Mouse (Mus musculus) C2C12 (cell line): ENCODE measurements around the gene Vmn1r93. TPM values are rescaled to one million over a fixed set of nuclear protein-coding genes. Genes with fewer than 3 reads are reported as not detected.
"Not testable (repeated sequence)": the region's sequence is repeated elsewhere in the genome, so short reads cannot be mapped to it uniquely, and the experiment has no call there.

ENCODE experiments used
- H3K27me3 ChIP-seq: one replicate; pipeline ENCODE4 v1.6.1; 2011; ENCODE audit not compliant: control insufficient read depth, insufficient read depth, insufficient read length
- H3K36me3 ChIP-seq: one replicate; pipeline ENCODE4 v1.6.1; 2011; ENCODE audit not compliant: control insufficient read depth, insufficient read depth
- H3K4me3 ChIP-seq: one replicate; pipeline ENCODE4 v1.5.1; 2011; ENCODE audit warnings: mild to moderate bottlenecking, control low read depth; ENCODE audit not compliant: poor library complexity, insufficient read depth, severe bottlenecking
- H3K79me2 ChIP-seq: one replicate; pipeline ENCODE4 v1.6.1; 2011; ENCODE audit not compliant: control insufficient read depth, insufficient read depth
- H3K79me3 ChIP-seq: one replicate; pipeline ENCODE4 v1.6.1; 2011; ENCODE audit warnings: low read depth, control low read depth
- H3ac ChIP-seq: one replicate; pipeline ENCODE3; 2011; ENCODE audit warnings: low read depth; ENCODE audit not compliant: control insufficient read depth, insufficient read length
- long read RNA-seq, 2 experiments: library from polyadenylated mRNA; unstranded; transcript quantifications; one replicate each; pipeline ENCODE4 v2.0.0; 2019 to 2020
- polyA plus RNA-seq: library from polyadenylated mRNA; unstranded; fragments of >200 nt; fragmentation: generic; extraction: Trizol; gene quantifications from one replicate; pipeline ENCODE4 v1.2.1, GENCODE M21; 2012; ENCODE audit warnings: missing spikeins

Vmn1r93 gene
- polyA plus RNA-seq, result not detected
- long read RNA-seq, experiment 1, result 0 reads
- long read RNA-seq, experiment 2, result 0 reads

GRCm38 (mm10) chr7:20138988-20139387 is at the start of gene Vmn1r93:
Vmn1r93 (minus strand) TSS chr7:20139088.
- not testable (repeated sequence) for H3K4me3 ChIP-seq, H3K36me3 ChIP-seq, H3K79me2 ChIP-seq, H3ac ChIP-seq, H3K79me3 ChIP-seq, H3K27me3 ChIP-seq

- not testable (repeated sequence) for H3ac ChIP-seq, H3K4me3 ChIP-seq, H3K79me3 ChIP-seq, H3K79me2 ChIP-seq, H3K36me3 ChIP-seq, H3K27me3 ChIP-seq
Observed at GRCm38 (mm10) chr7:20168277-20168676, 29.4 kb upstream of the Vmn1r93 start, which contains the start of gene Vmn1r94. Vmn1r94 (minus strand) TSS chr7:20168377.

GRCm38 (mm10) chr7:20122479-20122878 is 16.4 kb downstream of the Vmn1r93 start, which contains the start of gene Gm16442:
Gm16442 (minus strand) TSS chr7:20122579.
- H3K79me3 ChIP-seq, H3K27me3 ChIP-seq, H3K36me3 ChIP-seq: not testable (repeated sequence)

GRCm38 (mm10) chr7:20099380-20099779 is 39.5 kb downstream of the Vmn1r93 start, which contains the start of gene Vmn1r91:
Vmn1r91 (plus strand) TSS chr7:20099680.
- H3K27me3 ChIP-seq, H3K4me3 ChIP-seq, H3K79me3 ChIP-seq, H3K36me3 ChIP-seq, H3K79me2 ChIP-seq, H3ac ChIP-seq: not testable (repeated sequence)

More at GRCm38 (mm10) chr7:20122479-20122878, 16.4 kb downstream of the Vmn1r93 start, which contains the start of gene Gm16442:
- not testable (repeated sequence) for H3K79me2 ChIP-seq, H3K4me3 ChIP-seq, H3ac ChIP-seq

Other genes starting within 250 kb of the Vmn1r93 start
- 16.5 TPM for gene Pvr, start 217.9 kb downstream of the Vmn1r93 start, polyA plus RNA-seq
- gene Igsf23, start 188.3 kb downstream of the Vmn1r93 start, polyA plus RNA-seq, result 0.06 TPM
- gene Ceacam20, start 173.7 kb downstream of the Vmn1r93 start, polyA plus RNA-seq, result not detected
- not detected for gene Nlrp9b, start 147.6 kb downstream of the Vmn1r93 start, polyA plus RNA-seq
- not detected for gene Vmn1r91, start 39.4 kb downstream of the Vmn1r93 start, polyA plus RNA-seq
- not detected for gene Gm16442, start 16.5 kb downstream of the Vmn1r93 start, polyA plus RNA-seq
- gene Vmn1r94, start 29.3 kb upstream of the Vmn1r93 start, polyA plus RNA-seq, result not detected
- not detected for gene Vmn1r95, start 54.6 kb upstream of the Vmn1r93 start, polyA plus RNA-seq
- gene Gm6164, start 66.5 kb upstream of the Vmn1r93 start, polyA plus RNA-seq, result not detected
- not detected for gene Gm4498, start 94.7 kb upstream of the Vmn1r93 start, polyA plus RNA-seq
- not detected for gene Gm5890, start 123.7 kb upstream of the Vmn1r93 start, polyA plus RNA-seq
- not detected for gene Gm4133, start 195.0 kb upstream of the Vmn1r93 start, polyA plus RNA-seq
- gene Gm5728, start 236.3 kb upstream of the Vmn1r93 start, polyA plus RNA-seq, result not detected